Mouse (Mus musculus) midbrain, postnatal 0 days (tissue): ENCODE results near the gene Skor1. TPM values are rescaled to one million over a fixed set of nuclear protein-coding genes. Genes with fewer than 3 reads are reported as not detected.

ENCODE experiments used
- ATAC-seq: fragments of 200-750 bp; cut with Nextera tagmentation; 2 replicates; pipeline ENCODE4 v1.8.0; 2017; ENCODE audit warnings: moderate number of reproducible peaks, mild to moderate bottlenecking, moderate TSS enrichment, moderate library complexity; ENCODE audit not compliant: low FRiP score
- DNase-seq: peaks from one replicate; pipeline ENCODE4 v3.0.0-alpha.2; 2015; ENCODE audit warnings: low spot score
- H3K27ac ChIP-seq: fragments of 300-500 bp; sonication (generic); 2 replicates; pipeline ENCODE4 v1.5.1; 2014; ENCODE audit warnings: low read depth, mild to moderate bottlenecking, low read length, mixed read lengths
- H3K27me3 ChIP-seq: fragments of 300-500 bp; sonication (generic); 2 replicates; pipeline ENCODE4 v1.6.1; 2014; ENCODE audit warnings: low read length, control low read depth, mixed read lengths; ENCODE audit not compliant: insufficient read depth
- H3K36me3 ChIP-seq: fragments of 300-500 bp; sonication (generic); 2 replicates; pipeline ENCODE4 v1.6.1; 2014; ENCODE audit warnings: low read length, control low read depth, mixed read lengths; ENCODE audit not compliant: insufficient read depth
- H3K4me1 ChIP-seq: fragments of 300-500 bp; sonication (generic); 2 replicates; pipeline ENCODE4 v1.6.1; 2014; ENCODE audit warnings: mild to moderate bottlenecking, control low read depth, antibody characterized with exemption, low read length, mixed read lengths; ENCODE audit not compliant: insufficient read depth
- H3K4me2 ChIP-seq: fragments of 300-500 bp; sonication (generic); 2 replicates; pipeline ENCODE4 v1.6.1; 2014; ENCODE audit warnings: low read depth, mild to moderate bottlenecking, low read length, mixed read lengths; ENCODE audit not compliant: poor library complexity, severe bottlenecking
- H3K4me3 ChIP-seq: fragments of 300-500 bp; sonication (generic); 2 replicates; pipeline ENCODE4 v1.5.1; 2014; ENCODE audit warnings: low read depth, mild to moderate bottlenecking, low read length, moderate library complexity
- H3K9ac ChIP-seq: fragments of 300-500 bp; sonication (generic); replicated peaks from 2 replicates; pipeline ENCODE4 v1.6.1; 2014; ENCODE audit warnings: mild to moderate bottlenecking, low read length, moderate library complexity, mixed read lengths; ENCODE audit not compliant: poor library complexity, severe bottlenecking
- H3K9me3 ChIP-seq: fragments of 300-500 bp; sonication (generic); 2 replicates; pipeline ENCODE4 v1.6.1; 2016; ENCODE audit warnings: low read length, control low read depth
- CTCF ChIP-seq: IDR thresholded peaks from 2 replicates; pipeline ENCODE4 v1.5.1; 2016; ENCODE audit warnings: antibody characterized with exemption, mild to moderate bottlenecking
- WGBS: fragments of 180-500 bp; shearing (Covaris S2); extraction: QIAGEN DNeasy Blood & Tissue Kit; methylation state at CpG from one replicate; pipeline ENCODE4 v1.1.7; 2014; 5-methylcytosine and 5-hydroxymethylcytosine counted together
- polyA plus RNA-seq: library from polyadenylated mRNA; unstranded; fragments of >200 nt; fragmentation: Nextera tagmentation; extraction: Ambion mirVana; gene quantifications from 2 replicates; pipeline ENCODE4 v1.2.1, GENCODE M21; 2015
- total RNA-seq: library from RNA; depleted of rRNA; stranded (reverse); fragments of >200 nt; gene quantifications from 2 replicates; pipeline ENCODE4 v1.2.3, GENCODE M21; 2014

Gene Skor1
- total and polyA plus RNA-seq, 2 experiments from 2014 or later: 0.26 to 5.5 TPM

DNA sequence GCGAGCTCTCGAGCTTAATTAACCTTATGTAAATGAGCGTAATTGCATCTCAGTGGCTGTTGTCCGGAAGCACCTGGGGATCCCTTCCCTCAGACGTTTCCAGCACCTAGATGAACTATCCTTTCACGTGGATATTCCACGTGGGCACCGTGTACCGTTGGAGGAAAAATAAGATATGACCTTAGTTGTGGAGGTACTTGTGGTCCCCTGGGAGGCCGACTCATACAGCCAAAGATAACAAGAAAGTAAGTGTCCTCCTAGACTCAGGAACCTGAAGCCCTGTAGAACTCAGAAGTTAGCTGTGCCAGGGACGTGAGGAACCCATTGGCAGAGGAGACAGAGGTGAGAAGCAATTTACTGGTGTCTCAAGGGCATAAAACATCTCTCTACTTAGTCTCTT lies 13.4 kb downstream of the Skor1 start:
- no peak overlapping the region for H3K27ac ChIP-seq
- H3K27me3 ChIP-seq: peaks cover 54% of the 10 kb centered on the region
- WGBS: 4% methylated on average over 11 of the region's 11 CpGs
- H3K36me3 ChIP-seq: no peaks in the 10 kb centered on the region
- H3K9me3 ChIP-seq: no peaks in the 10 kb centered on the region
- peak overlapping the region; percentile 54 for H3K4me2 ChIP-seq
- H3K4me3 ChIP-seq: peak overlapping the region; percentile 22
- no peak for TF ChIP-seq CTCF
- H3K4me1 ChIP-seq: peaks cover 2% of the 10 kb centered on the region; the same call in 1 of the 2 replicates
- no peak for ATAC-seq
- no peak overlapping the region for H3K9ac ChIP-seq
- DNase-seq: no peak

DNA sequence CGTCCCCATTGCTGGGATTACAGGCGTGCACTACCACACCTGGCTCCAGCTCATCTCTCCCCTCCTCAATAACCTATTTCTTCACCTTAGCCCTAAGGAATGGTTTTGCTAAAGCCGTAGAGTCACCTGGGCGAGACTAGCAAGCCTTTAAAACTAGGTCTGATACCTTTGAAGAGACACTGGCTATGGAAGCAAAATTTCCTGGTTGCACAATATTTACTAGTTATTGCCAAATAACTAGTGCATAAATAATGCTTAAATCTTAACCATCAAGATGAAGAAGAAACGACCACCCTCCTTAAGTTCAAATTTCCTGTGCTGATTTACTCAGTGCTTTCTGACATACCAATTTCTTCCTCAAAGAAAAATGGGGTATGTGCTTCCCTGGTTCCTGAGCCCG lies 15.1 kb downstream of the Skor1 start:
- H3K4me3 ChIP-seq: peak overlapping the region; percentile 67
- peak overlapping the region; percentile 55 for H3K9ac ChIP-seq
- DNase-seq (no peak), ATAC-seq (no peak)
- no peaks in the 10 kb centered on the region for H3K36me3 ChIP-seq
- 13% methylated on average over 6 of the region's 6 CpGs for WGBS
- H3K9me3 ChIP-seq: no peaks in the 10 kb centered on the region
- TF ChIP-seq CTCF: no peak
- H3K27ac ChIP-seq: no peak overlapping the region
- H3K27me3 ChIP-seq: peaks cover 38% of the 10 kb centered on the region
- peaks cover 2% of the 10 kb centered on the region; the same call in 1 of the 2 replicates for H3K4me1 ChIP-seq
- peak overlapping the region; percentile 57 for H3K4me2 ChIP-seq

DNA sequence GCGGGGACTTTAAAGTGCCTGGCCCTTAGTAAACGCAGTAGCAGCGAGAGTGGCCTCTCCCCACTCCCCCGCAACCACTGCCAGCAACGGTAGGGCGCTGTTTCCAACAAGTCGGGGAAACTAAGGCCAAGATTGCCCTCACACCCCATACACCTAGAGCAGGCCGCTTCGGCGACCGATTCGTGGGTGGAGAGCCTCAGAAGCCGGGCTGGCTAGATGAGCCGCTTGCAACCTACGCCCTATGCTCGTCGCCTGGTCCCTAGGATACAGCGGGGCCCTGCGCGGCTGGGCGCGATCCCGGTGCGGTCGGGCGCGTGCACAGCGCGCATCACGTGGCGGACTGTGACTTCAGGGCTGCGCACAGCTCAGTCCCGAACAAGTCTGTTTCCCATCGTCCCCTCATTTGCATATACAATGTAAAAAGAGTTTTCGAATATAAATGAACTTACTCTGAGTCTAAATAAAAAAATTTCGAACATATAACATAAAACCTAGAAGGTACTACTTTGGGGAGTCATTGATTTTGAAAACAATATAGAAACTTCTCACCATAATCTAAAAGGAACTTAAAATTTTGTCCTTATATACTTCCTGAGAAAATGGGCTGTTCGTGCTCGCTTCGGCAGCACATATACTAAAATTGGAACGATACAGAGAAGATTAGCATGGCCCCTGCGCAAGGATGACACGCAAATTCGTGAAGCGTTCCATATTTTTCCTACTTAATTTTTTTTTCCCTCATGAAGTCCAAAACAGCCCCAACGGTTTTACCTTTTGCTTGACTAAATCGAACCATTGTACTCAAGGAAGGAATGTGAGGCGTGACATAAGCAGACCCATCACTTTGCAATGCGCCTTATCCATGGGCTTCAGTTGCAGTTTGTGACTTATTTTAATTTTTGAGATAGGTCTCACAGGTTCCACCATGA lies 15.8 kb downstream of the Skor1 start:
- Histone ChIP-seq H3K36me3 (no peaks in the 10 kb centered on the region), H3K9me3 (no peaks in the 10 kb centered on the region), H3K27ac (peak overlapping the region; percentile 82), H3K9ac (peak overlapping the region; percentile 67), H3K4me2 (peak overlapping the region; percentile 81), H3K4me1 (peaks cover 2% of the 10 kb centered on the region; the same call in 1 of the 2 replicates), H3K27me3 (peaks cover 36% of the 10 kb centered on the region), H3K4me3 (peak overlapping the region; percentile 67)
- DNase-seq: peak; percentile 95
- ATAC-seq: peak; percentile 96
- WGBS: 1% methylated on average over 48 of the region's 48 CpGs
- TF ChIP-seq CTCF: no peak

- Histone ChIP-seq H3K9ac (peak overlapping the region; percentile 67), H3K36me3 (no peaks in the 10 kb centered on the region), H3K4me2 (peak overlapping the region; percentile 81), H3K27ac (peak overlapping the region; percentile 82), H3K4me3 (peak overlapping the region; percentile 67), H3K4me1 (peaks cover 2% of the 10 kb centered on the region; the same call in 1 of the 2 replicates), H3K9me3 (no peaks in the 10 kb centered on the region), H3K27me3 (peaks cover 30% of the 10 kb centered on the region)
- ATAC-seq (peak; percentile 55), DNase-seq (no peak)
- no peak for TF ChIP-seq CTCF
- 2% methylated on average over 28 of the region's 28 CpGs for WGBS
These were observed 16.7 kb downstream of the Skor1 start for GRCm38 (mm10) chr9:63131957-63132602.

GRCm38 (mm10) chr9:63129641-63130041 lies 19.1 kb downstream of the Skor1 start:
- H3K9me3 ChIP-seq: no peaks in the 10 kb centered on the region
- H3K36me3 ChIP-seq: no peaks in the 10 kb centered on the region
- peaks cover 6% of the 10 kb centered on the region for H3K27me3 ChIP-seq
- TF ChIP-seq CTCF: no peak
- 0 out of 2 replicates have a peak, but pooled peaks cover 2% of the 10 kb centered on the region for H3K4me1 ChIP-seq
- H3K27ac ChIP-seq: no peak overlapping the region
- ATAC-seq (no peak), DNase-seq (no peak)
- no peak overlapping the region for H3K9ac ChIP-seq
- no peak overlapping the region for H3K4me2 ChIP-seq
- no peak overlapping the region for H3K4me3 ChIP-seq
- WGBS: 85% methylated on average over 8 of the region's 8 CpGs

DNA sequence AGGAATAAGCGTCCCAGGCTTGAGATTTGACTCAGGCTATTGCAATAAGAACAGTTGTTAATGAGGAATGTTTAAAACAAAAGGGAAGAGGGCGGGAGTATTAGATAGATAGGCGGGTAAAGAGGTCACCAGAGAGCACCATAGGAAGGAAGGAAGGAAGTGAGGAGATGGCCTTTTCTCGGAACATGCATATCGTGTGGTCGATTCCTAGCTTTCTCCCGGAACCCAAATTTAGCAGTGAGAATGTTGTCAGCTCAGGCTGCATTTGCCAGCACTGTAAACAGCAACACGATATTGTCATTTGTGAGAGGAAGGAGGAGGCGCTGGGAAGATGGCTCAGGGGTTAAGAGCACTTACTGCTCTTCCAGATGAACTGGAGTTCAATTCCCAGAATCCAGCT lies 24.2 kb downstream of the Skor1 start:
- 68% methylated on average over 9 of the region's 9 CpGs for WGBS
- H3K9me3 ChIP-seq: no peaks in the 10 kb centered on the region
- no peak overlapping the region for H3K4me2 ChIP-seq
- H3K4me1 ChIP-seq: no peaks in the 10 kb centered on the region
- TF ChIP-seq CTCF: no peak
- no peaks in the 10 kb centered on the region for H3K27me3 ChIP-seq
- H3K9ac ChIP-seq: no peak overlapping the region
- ATAC-seq: no peak
- no peak overlapping the region for H3K4me3 ChIP-seq
- no peaks in the 10 kb centered on the region for H3K36me3 ChIP-seq
- H3K27ac ChIP-seq: no peak overlapping the region
- no peak for DNase-seq
